Mouse (Mus musculus) ZHBTc4 (cell line): ENCODE measurements around the gene Tmem132c.

Experiments used
- DNase-seq: peaks from one replicate; pipeline ENCODE4 v3.0.0-alpha.2; 2011; ENCODE audit warnings: low read depth, low spot score

The Tmem132c gene

DNA sequence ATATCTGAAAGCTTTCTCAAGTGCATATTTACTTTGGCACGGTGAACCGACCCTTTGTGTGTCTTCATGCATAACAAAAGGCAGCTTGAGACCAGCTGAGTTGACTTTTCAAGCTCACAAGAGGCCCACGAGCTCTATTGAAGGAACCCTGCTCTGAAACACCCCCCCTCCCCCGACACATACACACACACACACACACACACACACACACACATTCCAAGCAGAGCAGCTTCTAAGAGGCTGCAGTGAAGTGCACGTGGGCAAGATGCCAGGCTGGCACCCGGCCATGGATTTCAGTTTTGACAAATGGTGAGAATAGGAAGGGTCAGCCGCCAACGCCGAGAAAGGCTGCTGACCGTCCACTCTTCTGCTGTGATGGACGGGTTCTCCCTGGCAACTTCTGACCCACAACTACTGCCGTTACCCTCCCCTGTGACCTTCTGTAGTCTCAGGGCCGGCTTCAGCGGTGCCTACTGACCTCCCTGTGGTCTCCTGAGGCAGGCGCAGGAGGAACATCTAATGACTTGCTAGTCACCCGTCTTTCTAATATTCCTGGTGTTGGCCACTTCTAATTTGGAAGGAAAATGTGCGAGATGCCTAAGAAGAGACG, 163.9 kb downstream of the Tmem132c start:
- DNase-seq: no peak

DNA sequence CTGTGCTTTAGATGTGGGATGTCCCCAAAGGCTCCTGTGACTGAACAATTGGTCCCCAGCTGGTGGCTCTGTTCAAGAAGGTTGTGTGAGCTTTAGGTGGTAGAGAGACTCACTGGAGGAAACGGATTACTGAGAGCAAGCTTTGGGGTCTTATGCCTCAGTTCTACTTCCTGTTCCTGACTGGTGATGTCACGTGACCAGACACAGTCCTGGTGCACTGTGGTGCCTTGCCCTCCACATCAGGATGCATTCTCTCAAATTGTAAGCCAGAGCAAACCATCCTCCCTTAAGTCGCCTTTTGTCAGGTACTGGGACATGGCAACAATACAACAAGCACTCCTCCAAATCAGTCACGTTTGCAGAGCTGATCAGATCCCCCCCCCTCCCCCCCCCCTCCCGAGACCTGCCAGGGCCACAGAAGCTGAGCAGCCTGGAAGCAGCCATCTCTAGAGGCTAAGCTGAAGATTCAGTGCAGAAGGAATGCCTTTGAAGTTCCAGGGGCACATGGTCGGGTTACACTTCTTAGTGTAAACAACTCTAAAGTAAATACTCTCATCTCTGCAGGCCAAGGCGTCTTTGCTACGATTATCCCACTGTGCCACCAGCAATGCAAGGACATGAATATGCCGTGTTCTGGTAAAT, 164.5 kb downstream of the Tmem132c start:
- DNase-seq: peak; percentile 12

DNA sequence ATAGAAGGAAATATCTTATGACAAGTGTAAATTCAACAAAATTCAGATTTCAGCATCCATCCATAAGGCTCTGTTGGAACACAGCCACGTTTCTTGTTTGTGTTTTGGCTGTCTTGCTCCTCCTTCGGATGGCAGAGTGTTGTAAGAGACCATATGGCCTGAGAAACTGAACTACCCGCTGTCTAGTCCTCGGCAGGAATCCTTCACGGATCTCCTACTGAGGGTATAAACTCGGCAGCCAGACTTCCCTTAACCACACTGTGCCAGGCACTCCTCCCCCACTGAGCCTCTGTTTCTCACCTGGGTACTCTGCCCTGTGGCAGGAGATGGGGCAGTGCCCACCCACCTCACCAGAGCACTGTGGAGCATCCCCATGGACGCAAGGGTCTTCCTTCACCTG, 174.9 kb downstream of the Tmem132c start:
- no peak for DNase-seq

DNA sequence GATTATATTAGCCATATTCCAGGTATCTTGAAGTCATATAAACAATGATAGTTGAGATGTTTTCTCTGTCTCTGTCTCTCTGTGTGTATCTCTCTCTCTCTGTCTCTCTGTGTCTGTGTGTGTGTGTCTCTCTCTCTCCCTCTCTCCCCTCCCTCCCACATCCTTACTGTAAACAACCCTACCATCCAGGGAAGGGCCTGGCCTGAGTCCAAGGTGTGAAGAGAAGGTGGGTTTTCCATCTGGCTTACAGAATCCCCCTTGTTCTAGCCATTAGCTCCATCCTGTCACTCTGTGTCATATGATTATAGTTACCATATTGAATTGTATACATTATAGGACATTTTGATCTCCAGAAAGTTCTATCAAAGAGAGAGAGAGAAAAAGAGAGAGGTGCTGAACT, 182.3 kb downstream of the Tmem132c start:
- no peak for DNase-seq

DNA sequence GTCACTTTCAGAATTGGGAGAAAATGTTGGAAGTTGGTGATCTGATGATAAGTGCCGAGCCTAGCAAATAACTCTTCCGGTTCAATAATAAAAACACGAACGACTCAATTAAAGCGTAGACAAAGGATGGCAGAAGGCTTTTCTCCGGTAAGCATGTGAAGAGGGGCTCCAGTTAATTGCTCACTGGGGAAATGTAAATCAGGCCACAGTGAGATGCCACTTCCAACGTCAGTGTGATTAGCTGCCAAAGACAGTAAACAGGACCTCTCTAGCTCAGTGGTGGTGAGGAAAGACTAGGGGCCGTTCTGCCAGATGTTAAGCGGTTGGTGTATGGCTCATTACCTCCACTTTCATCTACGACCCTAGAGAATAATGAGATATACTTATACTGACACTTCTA, 187.5 kb downstream of the Tmem132c start:
- DNase-seq: no peak

DNA sequence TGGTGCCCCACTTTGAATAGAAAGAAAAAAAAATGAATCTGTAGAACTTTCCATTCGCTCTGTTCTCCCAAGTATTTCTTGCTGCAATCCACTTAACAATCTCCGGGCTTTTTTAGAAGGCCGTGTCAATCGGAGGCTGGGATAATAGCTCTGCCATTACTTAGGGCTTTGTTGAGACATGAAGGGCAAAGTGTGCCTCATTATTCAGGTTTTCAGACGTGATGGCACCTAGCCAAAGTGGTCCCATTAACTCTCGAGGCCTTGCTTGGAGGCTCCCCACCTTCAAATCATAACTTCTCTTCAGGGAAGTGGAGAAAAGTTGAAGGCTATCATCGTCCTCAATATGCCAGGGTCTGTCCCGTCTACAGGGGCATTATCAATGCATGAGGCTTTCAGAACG, 190.0 kb downstream of the Tmem132c start:
- DNase-seq: no peak

DNA sequence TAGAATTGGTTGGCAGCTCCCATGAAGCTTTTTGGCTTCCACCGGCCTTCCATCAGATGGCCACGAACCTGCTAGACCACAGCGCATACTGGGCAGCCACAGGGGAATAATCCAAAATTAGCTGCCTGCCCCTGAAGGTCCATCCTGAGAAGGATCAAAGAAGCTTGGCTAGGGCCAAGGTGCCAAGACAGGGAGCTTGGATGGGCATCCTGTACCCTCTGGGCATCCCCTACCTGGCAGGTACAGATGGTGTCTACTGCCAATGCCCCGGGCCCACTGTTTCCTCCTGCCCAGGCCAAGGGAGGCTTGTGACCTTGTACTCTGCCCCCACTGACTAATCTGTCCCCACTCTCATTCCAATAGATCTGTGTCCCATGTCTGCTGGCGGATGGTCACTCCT, 195.2 kb downstream of the Tmem132c start:
- DNase-seq: no peak

DNA sequence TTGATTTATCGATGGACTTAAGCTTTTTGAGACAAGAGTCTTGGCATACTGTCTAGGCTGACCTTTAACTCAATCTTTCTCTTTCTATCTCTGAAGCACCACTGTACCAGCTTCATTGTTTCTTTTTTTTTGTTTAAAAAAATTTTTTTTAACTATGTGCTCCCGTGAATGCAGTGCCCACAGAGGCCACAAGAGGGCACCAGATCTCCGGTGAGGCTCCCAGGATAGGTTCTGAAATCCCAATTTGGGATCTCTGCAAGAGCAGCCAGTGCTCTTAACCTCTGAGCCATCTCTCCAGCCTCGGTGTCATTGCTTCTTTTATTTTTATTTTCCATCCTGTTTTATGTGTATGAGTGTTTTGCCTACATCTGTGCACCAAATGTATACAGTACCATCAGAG, 197.0 kb downstream of the Tmem132c start:
- peak; percentile 51 for DNase-seq

DNA sequence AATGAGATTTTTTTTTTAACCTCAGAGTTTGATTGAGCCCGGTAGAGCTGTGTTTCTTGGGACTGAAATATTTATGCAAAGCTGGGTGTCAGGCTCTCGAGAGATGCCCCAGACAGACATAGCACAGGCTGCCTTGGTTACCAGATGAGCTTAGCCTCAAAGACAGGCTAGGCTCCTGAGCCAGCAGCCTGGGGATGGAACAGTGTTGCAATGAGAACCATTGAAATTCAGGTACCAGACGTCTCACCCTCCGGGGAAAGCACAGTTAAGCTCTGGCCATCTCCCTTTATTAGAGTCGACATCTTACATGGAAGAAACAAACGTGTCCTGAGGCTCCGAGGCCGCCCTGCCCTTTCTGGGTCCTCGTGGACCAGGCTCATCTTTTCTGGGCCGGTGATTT, 200.4 kb downstream of the Tmem132c start:
- no peak for DNase-seq

DNA sequence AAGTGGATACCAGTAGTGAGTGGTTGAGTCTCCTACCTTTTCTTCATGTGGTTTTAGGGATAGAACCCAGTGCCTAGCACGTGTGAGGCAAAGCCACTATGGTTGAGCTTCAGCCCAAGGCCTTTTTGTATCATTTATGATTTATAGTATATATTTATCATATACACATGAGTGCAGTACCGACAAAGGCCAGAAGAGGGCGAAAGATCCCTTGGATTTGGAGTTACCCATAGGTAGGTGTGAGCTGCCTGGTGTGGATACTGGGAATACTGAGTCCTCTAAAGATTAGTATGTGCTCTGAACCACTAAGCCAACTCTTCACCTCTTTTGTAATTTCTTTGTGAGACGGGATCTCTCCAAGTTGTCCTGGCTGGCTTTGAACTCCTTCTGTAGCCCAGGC, 212.0 kb downstream of the Tmem132c start:
- DNase-seq: peak; percentile 54

DNA sequence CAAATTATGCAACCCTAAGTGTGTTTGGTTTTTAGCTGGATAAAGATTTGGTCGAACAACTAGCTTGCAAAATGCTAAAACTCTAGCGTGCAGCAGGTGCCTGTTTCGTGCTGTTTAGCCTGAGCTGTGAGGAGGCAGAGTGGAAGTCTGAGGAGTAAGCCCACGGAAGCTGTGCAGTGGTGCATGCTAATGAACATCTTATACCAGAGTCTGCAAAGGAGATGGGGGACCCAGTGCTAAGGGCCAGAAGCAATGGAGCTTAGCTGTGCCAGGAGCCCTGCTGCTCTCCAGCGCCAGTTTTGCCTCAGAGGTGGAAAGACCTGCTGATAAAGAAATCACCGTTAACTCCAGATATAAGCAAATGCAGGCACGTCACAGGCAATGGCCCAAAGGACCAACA, 212.5 kb downstream of the Tmem132c start:
- DNase-seq: no peak

DNA sequence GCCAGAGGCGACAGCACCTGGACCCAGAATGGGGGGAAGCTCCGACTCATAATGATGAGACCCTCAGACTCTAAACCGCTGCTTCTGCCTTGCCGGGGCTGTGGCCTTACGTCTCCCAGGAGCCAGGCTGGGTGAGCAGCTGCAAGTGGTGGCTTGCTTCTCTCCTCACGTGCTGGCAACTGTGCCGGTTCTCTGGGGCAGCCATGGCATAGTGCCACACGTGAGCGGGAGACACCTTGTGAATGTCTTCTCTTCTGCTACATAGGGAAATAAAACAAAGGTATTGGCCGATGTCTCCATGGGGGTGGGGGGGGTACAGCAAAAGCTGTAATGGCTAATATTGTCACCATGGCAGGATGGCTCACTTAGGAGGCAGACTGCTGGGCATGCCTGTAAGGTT, 214.5 kb downstream of the Tmem132c start:
- DNase-seq: no peak

DNA sequence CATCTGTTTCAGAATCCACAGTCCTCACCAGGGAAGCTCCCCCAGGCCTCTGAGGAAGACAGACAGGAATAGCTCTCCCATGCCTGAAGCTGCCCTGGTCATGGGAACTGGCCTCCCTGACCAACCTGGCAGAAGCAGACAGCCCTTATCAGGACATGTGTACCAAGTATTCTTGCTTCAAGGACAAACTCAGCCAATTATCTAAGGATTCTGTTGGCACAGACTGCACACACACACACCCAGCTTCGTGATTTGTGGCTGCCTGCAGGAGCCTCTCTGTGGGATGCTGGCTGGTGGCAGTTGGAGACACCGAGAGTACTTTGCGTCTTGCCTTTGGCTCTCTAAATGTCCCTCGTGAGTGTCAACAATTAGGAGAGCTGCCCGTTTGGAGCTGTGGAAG, 226.5 kb downstream of the Tmem132c start:
- DNase-seq: no peak

DNA sequence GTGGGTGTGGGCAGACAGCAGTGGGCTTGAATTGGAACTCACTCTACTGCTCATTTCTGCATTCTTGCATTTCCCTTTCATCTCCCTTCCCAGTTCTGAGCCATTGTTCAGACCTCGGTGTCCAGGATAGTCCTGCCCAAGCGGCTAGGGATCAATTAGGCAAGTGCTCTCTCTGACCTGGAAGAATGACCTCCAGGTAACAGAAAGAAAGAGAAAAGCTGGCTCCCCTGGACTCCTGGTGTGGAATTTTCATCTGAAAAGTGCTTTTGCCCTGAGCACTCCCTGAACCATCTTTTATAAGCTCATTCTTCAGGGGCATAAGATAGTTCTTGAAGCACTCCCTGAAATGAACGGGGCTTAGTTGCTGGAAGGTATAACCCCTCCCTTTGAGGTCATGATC, 228.7 kb downstream of the Tmem132c start:
- peak; percentile 74 for DNase-seq

DNA sequence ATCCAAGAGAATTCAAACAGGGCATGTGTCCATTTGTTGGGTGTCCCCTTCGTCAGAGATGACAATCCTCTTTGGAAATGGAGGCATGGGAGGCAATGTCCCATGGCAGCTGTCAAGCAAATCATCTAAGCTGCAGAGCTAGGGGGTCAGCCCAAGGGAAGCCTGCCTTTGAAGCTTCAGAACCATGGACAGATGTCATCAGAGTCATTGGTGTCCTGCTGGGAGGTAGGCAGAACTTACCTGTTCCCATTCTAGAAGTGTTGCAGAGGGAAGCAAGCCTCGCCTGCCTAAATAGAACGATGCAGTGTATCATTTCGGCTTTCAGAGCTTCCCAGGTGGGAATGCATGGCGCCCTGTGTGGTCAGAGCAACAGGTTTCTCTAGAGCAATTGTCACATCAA, 230.3 kb downstream of the Tmem132c start:
- peak; percentile 73 for DNase-seq

DNA sequence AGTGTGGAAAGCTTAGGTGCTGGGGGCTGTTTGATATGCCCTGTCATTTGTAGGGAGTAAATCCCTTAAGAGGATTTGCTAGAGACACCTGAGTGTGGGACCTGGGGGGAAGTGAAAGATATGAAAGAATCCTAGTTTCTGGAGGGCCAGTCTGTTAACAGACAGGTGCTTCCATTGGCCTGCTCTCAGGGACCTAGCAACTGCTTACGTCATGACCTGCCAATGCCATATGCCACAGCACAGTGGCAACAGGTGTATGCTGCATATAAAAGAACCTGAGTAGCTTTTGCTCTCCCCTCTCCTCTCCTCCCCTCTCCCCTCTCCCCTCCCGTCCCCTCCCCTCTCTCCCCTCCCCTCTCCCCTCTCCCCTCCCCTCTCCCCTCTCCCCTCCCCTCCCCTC, 232.1 kb downstream of the Tmem132c start:
- DNase-seq: no peak

DNA sequence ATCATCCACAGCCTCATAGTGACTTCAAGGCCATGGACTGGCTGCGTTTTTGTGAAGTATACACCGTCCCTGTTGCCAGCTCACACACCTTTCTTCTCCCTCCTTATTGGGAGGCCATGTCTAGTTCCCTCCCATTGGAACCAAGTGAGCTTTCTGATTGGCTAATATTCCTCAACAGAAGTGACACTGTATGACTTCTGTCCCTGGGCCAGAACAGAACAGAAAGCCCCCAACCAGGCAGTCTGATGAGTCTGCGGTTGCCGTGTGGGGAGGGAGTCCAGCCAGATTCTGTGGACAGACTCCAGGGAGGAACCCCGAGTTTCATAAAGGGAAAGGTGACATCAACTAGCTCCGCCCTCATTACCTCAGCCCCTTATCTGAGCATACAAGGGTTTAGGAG, 233.2 kb downstream of the Tmem132c start:
- no peak for DNase-seq

DNA sequence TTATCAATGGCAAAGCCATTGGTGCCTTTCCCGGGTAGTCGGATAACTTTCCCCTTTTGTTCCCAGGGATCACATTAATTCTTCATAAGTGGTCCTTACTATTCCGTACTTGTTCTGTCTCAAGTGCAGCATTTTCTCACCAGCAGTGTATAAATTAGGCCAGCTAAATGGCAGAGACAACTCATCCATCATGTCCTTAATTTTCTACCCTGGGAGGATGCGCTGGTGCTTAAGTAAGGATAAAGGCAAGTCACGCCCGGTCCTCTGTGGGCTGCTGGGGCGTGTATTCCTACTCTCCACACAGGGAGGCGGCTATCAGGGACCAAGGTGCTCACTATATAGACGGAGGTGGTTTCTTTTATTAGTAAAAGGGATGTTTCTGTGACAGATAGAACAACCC, 236.2 kb downstream of the Tmem132c start:
- DNase-seq: no peak

DNA sequence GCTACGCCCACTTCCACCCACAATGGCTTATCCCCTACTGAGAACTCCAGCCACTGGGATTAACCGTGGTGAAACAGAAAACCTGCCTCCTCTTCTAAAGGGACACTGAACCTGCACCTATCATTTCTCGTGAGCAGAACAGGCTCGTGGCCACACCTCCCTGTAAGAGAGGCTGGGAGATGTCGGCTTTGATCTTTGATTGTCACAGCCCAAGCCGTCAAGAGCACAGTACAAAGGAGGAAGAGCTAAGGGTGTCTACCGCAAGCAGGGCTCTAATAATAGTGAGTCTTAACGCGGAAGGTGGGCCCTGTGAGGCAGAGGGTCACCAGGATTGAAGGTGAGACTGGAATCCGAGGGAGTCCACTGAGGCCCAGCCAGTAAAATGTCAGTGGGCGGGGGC, 236.7 kb downstream of the Tmem132c start:
- DNase-seq: peak; percentile 61

DNA sequence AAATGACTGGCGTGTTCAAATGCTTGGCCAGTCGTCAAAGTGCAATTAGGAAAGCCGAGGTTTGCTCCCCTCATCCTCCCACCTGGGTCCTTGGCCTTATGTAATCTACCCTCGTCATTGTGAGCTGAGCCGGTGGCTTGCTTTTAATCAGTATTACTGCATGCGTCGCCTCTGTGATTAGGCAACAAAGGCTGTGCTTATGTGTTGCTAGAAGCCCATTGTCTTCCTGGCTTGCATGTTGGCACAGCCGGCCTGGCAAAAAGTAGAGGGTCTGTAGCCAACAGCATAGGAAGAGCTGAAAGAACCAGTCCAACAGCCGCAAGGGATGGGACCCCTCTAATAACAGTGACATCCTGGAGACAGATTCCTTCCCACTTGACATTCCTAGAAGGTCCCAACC, 239.3 kb downstream of the Tmem132c start:
- DNase-seq: no peak

DNA sequence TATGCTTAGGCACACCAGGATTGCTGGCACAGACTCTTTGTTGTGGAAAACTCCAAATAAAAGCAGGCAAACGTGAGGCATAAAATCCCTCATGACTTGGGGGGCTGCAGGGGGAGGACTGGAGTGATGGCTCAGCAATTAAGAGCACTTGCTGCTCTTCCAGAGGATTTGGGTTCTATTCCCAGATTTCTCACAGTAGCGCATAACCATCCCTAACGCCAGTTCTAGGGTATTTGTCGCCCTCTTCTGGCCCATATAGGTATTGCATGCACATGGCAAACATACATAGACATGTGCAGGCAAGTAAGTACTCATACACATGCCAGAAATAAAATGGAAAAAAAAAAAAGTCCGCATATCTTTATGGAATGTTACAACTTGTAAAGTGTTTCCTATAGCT, 239.8 kb downstream of the Tmem132c start:
- peak; percentile 79 for DNase-seq

DNA sequence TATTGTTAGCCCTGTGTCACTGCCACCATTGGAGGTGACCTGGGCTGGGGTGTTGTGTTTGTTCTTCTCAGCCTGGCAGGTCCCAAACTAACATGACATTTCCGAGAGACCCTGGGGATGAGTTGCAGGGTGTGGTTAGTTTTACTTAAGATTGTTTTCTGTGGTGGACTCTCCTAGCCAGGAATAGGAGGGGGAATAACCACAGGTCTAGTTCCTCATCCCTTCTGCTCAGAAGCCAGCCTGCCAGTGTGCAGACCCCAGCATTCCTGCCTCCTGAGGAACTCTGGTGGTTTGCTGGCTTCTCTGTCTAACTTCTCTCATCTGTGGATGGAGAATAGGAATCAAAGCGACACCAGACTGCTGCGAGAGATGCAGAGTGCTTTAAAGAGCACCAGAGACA, 240.7 kb downstream of the Tmem132c start:
- DNase-seq: no peak

DNA sequence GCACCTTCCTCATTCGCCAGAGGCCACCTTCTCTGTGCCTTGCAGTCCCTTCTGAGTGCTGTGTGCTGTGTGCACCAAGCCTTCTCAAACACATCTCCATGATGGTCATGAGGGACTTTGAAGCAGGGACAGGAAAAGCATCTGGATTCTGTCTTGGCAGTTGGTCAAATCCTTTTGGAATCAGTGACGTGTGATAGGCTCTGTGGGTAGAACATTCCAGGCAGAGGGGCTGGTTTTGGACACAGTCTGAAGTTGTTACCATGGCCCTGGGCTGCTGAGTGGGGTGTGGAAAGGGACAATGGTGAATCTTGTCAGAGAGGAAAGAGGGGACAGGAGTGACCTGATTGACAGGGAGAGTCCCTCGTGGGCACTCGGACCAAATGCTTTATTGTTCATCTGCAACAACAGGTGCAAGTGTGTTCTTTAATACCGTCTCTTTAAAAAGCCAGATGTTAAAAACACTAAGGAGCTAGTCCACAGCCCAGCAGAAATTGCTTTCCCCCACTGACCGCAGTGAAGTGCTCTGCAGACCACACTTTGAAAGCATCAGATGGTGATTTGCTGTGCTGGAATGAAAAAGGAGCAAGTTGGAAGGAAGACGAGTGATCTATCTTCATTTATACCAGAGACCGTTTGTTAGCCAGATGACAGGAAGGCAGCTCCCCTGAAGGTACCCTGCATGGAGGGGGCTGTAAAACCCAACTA, 242.5 kb downstream of the Tmem132c start:
- no peak for DNase-seq
